Mouse (Mus musculus) liver, embryonic 13.5 days (tissue): Measurements from ENCODE around the gene Lmx1a. TPM values are rescaled to one million over a fixed set of nuclear protein-coding genes. Genes with fewer than 3 reads are reported as not detected.

ENCODE experiments used
- ATAC-seq: fragments of 200-750 bp; cut with Nextera tagmentation; 2 replicates; pipeline ENCODE4 v1.8.0; 2017; ENCODE audit warnings: low read depth, mild to moderate bottlenecking, moderate number of reproducible peaks, moderate library complexity
- DNase-seq: peaks from one replicate; pipeline ENCODE4 v3.0.0; 2022
- H3K27ac ChIP-seq: fragments of 300-500 bp; sonication (generic); 2 replicates; pipeline ENCODE4 v1.5.1; 2015; ENCODE audit warnings: moderate library complexity, mild to moderate bottlenecking, inconsistent platforms
- H3K27me3 ChIP-seq: fragments of 300-500 bp; sonication (generic); 2 replicates; pipeline ENCODE4 v1.6.1; 2015; ENCODE audit warnings: mild to moderate bottlenecking, inconsistent platforms
- H3K36me3 ChIP-seq: fragments of 300-500 bp; sonication (generic); 2 replicates; pipeline ENCODE4 v1.6.1; 2015; ENCODE audit warnings: mild to moderate bottlenecking, inconsistent platforms
- H3K4me1 ChIP-seq: fragments of 300-500 bp; sonication (generic); replicated peaks from 2 replicates; pipeline ENCODE4 v1.6.1; 2015; ENCODE audit warnings: inconsistent platforms
- H3K4me2 ChIP-seq: fragments of 300-500 bp; sonication (generic); 2 replicates; pipeline ENCODE4 v1.6.1; 2015; ENCODE audit warnings: inconsistent platforms, mild to moderate bottlenecking, moderate library complexity
- H3K4me3 ChIP-seq: fragments of 300-500 bp; sonication (generic); replicated peaks from 2 replicates; pipeline ENCODE4 v1.5.1; 2015; ENCODE audit warnings: mild to moderate bottlenecking, inconsistent platforms
- H3K9ac ChIP-seq: fragments of 300-500 bp; sonication (generic); 2 replicates; pipeline ENCODE4 v1.6.1; 2015; ENCODE audit warnings: mild to moderate bottlenecking, inconsistent platforms
- H3K9me3 ChIP-seq: fragments of 300-500 bp; sonication (generic); replicated peaks from 2 replicates; pipeline ENCODE4 v1.6.1; 2016; ENCODE audit warnings: inconsistent platforms
- WGBS: fragments of 180-500 bp; shearing (Covaris S2); methylation state at CpG from one replicate; pipeline ENCODE4 v1.1.7; 2015; ENCODE audit not compliant: insufficient replicate concordance; 5-methylcytosine and 5-hydroxymethylcytosine counted together
- polyA plus RNA-seq: library from polyadenylated mRNA; unstranded; fragments of >200 nt; fragmentation: Nextera tagmentation; extraction: Ambion mirVana; gene quantifications from 2 replicates; pipeline ENCODE4 v1.2.1, GENCODE M21; 2015

Lmx1a gene
- polyA plus RNA-seq, 1 experiment from 2014 or later: 0.35 TPM

DNA sequence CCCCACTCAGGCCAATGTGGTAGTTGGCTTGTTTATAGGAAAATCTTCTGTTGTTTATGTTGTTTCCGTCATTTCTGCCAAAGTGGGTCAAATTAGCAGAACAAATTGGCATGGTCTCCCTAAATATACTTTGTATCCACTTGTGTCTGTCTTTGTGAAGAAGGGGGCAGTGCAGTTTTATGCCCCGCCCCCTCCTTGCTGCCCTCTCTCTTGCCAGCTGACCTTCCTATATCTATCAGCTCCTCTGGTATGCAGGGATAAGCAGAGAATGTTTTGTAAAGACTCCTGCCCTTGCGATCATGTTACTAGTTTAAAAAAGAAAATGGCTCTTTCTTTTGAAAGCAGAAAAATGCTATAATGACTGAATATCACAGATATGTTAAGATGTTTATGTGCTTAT is 101.7 kb downstream of the Lmx1a start:
- no peaks in the 10 kb centered on the region for H3K9me3 ChIP-seq
- H3K9ac ChIP-seq: no peak overlapping the region
- no peak overlapping the region for H3K4me3 ChIP-seq
- H3K27me3 ChIP-seq: no peaks in the 10 kb centered on the region
- ATAC-seq (no peak), DNase-seq (no peak)
- no peak overlapping the region for H3K27ac ChIP-seq
- no peaks in the 10 kb centered on the region for H3K4me1 ChIP-seq
- no peak overlapping the region for H3K4me2 ChIP-seq
- no peaks in the 10 kb centered on the region for H3K36me3 ChIP-seq
- whole genome bisulfite sequencing: 51% methylated on average over 3 of the region's 3 CpGs

DNA sequence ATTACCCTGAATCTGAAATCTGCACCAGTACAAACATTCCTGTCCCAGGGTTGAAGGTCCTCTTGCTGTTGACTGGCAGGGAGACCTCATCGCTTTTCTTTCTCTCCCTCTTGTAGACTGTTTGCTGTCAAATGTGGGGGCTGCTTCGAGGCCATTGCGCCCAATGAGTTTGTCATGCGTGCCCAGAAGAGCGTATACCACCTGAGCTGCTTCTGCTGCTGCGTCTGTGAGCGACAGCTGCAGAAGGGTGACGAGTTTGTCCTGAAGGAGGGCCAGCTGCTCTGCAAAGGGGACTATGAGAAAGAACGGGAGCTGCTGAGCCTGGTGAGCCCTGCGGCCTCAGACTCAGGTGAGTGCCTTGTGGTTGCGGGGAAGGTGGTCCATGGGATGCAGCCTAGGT is 102.2 kb downstream of the Lmx1a start:
- Histone ChIP-seq H3K9ac (no peak overlapping the region), H3K27me3 (no peaks in the 10 kb centered on the region), H3K4me2 (no peak overlapping the region), H3K4me1 (no peaks in the 10 kb centered on the region), H3K27ac (no peak overlapping the region), H3K9me3 (no peaks in the 10 kb centered on the region), H3K4me3 (no peak overlapping the region), H3K36me3 (no peaks in the 10 kb centered on the region)
- 59% methylated on average over 11 of the region's 11 CpGs for WGBS
- DNase-seq (no peak), ATAC-seq (no peak)

DNA sequence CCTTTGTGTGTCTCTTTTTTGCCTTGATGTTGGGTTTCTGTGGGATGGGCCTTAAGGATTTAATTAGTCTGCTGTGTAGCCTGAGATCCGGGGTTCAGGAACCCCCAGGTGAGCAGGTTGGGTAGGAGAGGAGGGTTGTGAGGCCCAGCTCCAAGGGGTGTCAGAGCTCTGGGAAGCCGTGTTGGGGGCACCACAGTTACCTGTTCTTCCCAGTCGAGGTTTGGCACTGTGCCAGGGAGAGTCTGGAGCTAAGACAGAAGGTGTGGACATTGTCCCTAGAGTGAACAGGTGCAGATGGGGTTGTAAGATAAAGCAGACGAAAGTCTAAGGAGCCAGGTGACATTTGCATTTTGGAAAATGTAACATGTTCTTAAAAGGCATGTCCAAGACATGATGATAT is 112.9 kb downstream of the Lmx1a start:
- no peak overlapping the region for H3K4me3 ChIP-seq
- H3K9ac ChIP-seq: no peak overlapping the region
- H3K9me3 ChIP-seq: no peaks in the 10 kb centered on the region
- peaks cover 5% of the 10 kb centered on the region; the same call in 1 of the 2 replicates for H3K4me1 ChIP-seq
- ATAC-seq (no peak), DNase-seq (no peak)
- H3K27me3 ChIP-seq: peaks cover 40% of the 10 kb centered on the region
- WGBS: 21% methylated on average over 4 of the region's 4 CpGs
- no peak overlapping the region for H3K27ac ChIP-seq
- H3K36me3 ChIP-seq: no peaks in the 10 kb centered on the region
- no peak overlapping the region for H3K4me2 ChIP-seq

DNA sequence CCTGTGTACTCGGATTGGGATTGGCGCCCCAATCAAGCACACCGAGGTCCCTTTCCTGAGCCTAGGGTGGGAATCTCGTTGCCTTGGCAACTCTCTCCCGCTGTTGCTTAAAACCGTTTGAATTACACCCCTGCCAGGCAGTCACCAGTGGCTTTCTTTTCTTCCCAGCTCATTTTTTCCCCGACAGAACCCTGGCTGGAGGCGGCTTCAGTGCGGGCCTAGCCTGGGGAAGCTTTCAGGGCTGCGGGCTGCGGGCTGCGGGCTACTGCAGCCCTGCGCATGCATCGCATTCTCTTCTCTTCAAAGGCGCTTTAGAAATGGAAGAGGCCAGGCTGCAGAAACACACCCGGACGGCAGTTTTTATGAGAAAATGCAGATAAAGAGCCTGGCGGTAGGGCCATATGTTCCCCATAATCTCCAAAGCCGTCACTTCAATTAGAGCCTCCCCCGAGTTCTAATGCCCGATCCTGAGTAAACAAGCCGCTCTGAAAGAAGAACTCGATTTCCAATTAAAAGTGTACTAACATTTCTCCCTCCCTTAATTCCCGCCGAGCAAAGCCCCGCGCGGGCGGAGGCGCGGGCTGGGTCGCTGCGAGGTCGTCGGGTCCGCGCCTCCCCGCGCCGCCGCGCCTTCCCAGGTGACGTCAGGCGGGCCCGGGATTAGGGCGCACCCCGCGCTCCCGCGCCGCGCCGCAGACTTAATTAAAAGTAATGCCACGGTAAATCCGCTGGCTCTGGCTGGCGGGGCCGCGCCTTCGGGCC is 113.7 kb downstream of the Lmx1a start:
- Histone ChIP-seq H3K4me1 (peaks cover 5% of the 10 kb centered on the region; the same call in 1 of the 2 replicates), H3K9ac (no peak overlapping the region), H3K9me3 (no peaks in the 10 kb centered on the region), H3K4me2 (peak overlapping the region; percentile 60), H3K27me3 (peaks cover 40% of the 10 kb centered on the region), H3K27ac (no peak overlapping the region), H3K4me3 (peak overlapping the region; percentile 43), H3K36me3 (no peaks in the 10 kb centered on the region)
- DNase-seq (no peak), ATAC-seq (no peak)
- 3% methylated on average over 47 of the region's 59 CpGs for WGBS

DNA sequence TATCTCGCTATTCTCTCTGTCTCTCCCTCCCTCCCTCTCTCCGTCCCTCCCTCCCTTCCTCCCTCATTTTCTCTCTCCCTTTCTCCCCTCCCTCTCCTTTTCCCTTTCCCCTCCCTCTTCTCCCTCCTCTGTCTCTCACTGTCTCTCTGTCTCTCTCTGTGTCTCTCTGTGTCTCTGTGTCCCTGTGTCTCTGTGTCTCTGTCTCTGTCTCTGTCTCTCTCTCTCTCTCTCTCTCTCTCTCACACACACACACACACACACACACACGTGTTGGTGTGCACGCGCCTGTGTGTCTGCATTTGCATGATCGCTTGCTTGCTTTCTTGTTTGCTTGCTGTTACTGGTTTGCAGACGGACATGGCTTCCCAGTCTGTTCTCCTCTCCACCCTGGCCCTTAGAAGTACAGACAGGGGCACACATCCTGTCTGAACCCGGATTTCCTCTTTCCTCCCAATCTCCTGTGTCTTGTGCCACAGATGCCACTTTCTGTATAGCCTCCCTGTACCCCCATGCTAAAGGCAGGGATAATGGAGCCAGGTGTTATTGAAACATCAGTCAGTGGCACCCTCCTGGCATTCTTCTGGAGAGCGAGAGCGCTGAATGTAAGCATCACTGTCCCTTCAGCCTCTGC is 114.4 kb downstream of the Lmx1a start:
- H3K4me3 ChIP-seq: peak overlapping the region; percentile 43; the same call in 1 of the 2 replicates
- ATAC-seq (no peak), DNase-seq (no peak)
- H3K27ac ChIP-seq: no peak overlapping the region
- peaks cover 40% of the 10 kb centered on the region for H3K27me3 ChIP-seq
- H3K9ac ChIP-seq: no peak overlapping the region
- H3K4me2 ChIP-seq: peak overlapping the region; percentile 60
- 19% methylated on average over 10 of the region's 10 CpGs for WGBS
- H3K4me1 ChIP-seq: peaks cover 5% of the 10 kb centered on the region; the same call in 1 of the 2 replicates
- no peaks in the 10 kb centered on the region for H3K9me3 ChIP-seq
- H3K36me3 ChIP-seq: no peaks in the 10 kb centered on the region

DNA sequence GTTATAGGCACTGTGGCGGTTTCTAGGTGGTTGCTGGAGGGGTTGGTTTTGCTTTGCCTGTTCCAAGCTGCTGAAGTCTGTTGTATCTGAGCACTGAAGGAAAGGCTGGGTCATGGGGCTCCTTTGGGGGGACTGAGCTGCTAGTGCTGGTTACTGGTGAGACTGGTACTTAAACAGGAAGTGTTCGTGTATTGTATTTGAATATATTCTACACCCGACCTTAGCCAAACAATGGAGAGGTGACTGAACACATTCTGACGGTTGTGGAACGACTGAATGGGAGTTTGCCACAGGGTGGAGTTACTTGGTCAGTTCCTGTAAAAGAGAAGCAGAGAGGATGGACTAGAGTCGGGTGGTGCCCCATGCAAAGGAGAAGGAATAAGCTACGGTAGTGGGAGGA is 115.8 kb downstream of the Lmx1a start:
- Histone ChIP-seq H3K27ac (no peak overlapping the region), H3K9ac (no peak overlapping the region), H3K9me3 (no peaks in the 10 kb centered on the region), H3K36me3 (no peaks in the 10 kb centered on the region), H3K27me3 (peaks cover 40% of the 10 kb centered on the region), H3K4me3 (no peak overlapping the region), H3K4me1 (peaks cover 5% of the 10 kb centered on the region; the same call in 1 of the 2 replicates), H3K4me2 (no peak overlapping the region)
- DNase-seq (no peak), ATAC-seq (no peak)
- WGBS: 35% methylated on average over 7 of the region's 7 CpGs

DNA sequence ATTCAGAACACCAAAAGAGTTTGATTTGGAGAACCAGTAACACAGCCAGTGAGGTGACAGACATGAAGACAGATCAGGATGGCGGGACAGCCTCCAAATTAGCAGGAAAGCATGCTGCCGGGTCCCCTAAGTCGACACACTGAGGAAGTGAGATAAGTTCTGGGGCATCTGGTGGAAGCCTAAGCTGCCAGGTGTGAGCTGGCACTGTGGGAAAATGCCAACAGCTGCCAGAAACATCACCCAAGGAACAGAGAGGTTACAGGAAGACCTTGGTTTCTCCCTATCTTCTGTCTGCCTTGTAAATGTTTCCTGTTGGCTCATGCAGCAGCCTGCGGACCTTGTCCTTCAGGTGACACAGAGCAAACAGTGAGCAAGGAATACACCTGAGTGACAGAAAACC is 122.1 kb downstream of the Lmx1a start:
- DNase-seq (no peak), ATAC-seq (no peak)
- 47% methylated on average over 4 of the region's 4 CpGs for WGBS
- no peak overlapping the region for H3K4me2 ChIP-seq
- H3K27ac ChIP-seq: no peak overlapping the region
- H3K4me3 ChIP-seq: no peak overlapping the region
- no peaks in the 10 kb centered on the region for H3K4me1 ChIP-seq
- H3K36me3 ChIP-seq: no peaks in the 10 kb centered on the region
- H3K9me3 ChIP-seq: no peaks in the 10 kb centered on the region
- H3K27me3 ChIP-seq: no peaks in the 10 kb centered on the region
- H3K9ac ChIP-seq: no peak overlapping the region

DNA sequence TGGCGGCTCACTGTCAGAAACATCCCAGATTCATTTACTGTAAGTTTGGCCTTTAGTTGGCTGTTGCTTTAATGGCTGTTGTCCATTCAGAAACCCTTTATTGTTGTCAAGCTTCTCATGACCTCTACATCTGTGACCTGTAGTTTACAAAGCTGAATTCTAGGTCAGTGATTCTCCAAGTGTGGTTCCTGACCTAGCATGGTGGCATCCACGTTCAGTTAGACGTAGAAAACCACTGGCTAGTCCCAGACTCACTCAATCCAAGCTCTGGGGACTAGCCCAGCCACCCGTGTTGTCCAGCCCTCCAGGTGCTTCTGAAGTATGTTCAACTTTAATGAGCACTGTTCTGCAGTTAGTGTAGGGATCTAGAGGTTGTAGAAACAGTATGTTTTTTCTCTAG is 126.1 kb downstream of the Lmx1a start:
- ATAC-seq: no peak
- H3K9me3 ChIP-seq: no peaks in the 10 kb centered on the region
- H3K4me1 ChIP-seq: no peaks in the 10 kb centered on the region
- H3K4me3 ChIP-seq: no peak overlapping the region
- no peak overlapping the region for H3K9ac ChIP-seq
- no peak overlapping the region for H3K4me2 ChIP-seq
- WGBS: 49% methylated on average over 4 of the region's 4 CpGs
- no peaks in the 10 kb centered on the region for H3K36me3 ChIP-seq
- no peak overlapping the region for H3K27ac ChIP-seq
- DNase-seq: no peak
- no peaks in the 10 kb centered on the region for H3K27me3 ChIP-seq

DNA sequence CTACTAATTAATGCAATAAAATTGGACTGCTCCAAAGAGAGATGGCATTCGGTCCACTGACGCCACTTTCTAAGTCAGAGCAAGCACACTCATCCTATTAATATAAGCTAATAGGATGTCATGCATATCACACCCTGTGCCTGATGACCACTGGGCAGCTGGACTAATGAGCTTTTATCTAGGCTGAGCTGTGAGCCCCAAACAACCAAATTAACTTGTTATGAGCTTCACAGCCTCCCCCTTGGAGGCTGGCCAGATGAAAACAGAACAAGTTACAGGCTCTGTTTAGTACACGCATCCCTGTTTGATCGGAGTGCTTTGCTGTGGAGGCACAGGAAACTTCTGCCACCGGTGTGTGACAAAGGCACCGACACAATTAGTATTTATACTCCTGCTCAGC is 128.0 kb downstream of the Lmx1a start:
- DNase-seq (no peak), ATAC-seq (no peak)
- no peak overlapping the region for H3K9ac ChIP-seq
- 49% methylated on average over 6 of the region's 6 CpGs for WGBS
- no peaks in the 10 kb centered on the region for H3K27me3 ChIP-seq
- no peaks in the 10 kb centered on the region for H3K36me3 ChIP-seq
- H3K4me2 ChIP-seq: no peak overlapping the region
- H3K4me3 ChIP-seq: no peak overlapping the region
- H3K4me1 ChIP-seq: no peaks in the 10 kb centered on the region
- no peak overlapping the region for H3K27ac ChIP-seq
- H3K9me3 ChIP-seq: no peaks in the 10 kb centered on the region

DNA sequence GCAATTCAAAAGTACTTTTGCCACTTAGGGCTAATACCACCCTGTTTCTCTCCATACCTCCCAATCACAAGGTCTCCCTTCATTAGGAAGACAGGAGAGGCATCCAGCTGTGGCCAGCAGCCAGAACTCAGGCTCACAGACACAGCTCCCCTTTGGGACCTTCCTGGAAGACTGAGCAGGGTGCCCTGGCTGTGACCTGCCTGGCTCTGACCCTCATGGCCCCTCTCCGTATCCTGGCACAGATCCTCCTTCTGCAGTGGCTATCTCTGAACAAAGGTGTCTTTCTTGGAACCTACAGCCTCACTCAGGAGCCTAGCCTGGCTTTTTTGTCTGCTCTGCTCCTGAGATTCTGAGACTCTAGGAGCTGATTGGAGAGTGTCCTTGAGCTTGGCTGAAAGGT is 128.6 kb downstream of the Lmx1a start:
- no peaks in the 10 kb centered on the region for H3K27me3 ChIP-seq
- 52% methylated on average over 1 of the region's 1 CpGs for WGBS
- H3K36me3 ChIP-seq: no peaks in the 10 kb centered on the region
- no peak overlapping the region for H3K4me3 ChIP-seq
- H3K9ac ChIP-seq: no peak overlapping the region
- no peaks in the 10 kb centered on the region for H3K9me3 ChIP-seq
- H3K27ac ChIP-seq: no peak overlapping the region
- DNase-seq (no peak), ATAC-seq (no peak)
- H3K4me2 ChIP-seq: no peak overlapping the region
- no peaks in the 10 kb centered on the region for H3K4me1 ChIP-seq

DNA sequence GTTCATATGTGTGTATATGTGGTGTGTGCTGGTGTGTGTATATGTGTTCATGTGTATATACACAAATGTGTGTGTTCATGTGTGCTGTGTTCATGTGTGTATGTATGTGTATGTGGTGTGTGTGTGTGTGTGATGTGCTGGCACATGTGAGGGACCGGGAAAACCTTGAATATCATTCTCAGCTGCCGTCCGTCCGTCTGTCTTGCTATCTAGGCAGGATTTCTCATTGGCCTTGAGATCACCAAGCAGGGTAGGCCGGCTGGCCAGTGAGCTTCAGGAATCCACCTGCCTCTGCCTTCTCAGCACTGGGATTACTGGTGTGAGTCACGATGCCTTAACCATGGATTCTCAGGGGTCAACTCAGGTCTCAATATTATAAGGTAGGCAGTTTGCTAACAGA is 131.0 kb downstream of the Lmx1a start:
- no peaks in the 10 kb centered on the region for H3K27me3 ChIP-seq
- H3K9ac ChIP-seq: no peak overlapping the region
- H3K4me2 ChIP-seq: no peak overlapping the region
- 72% methylated on average over 6 of the region's 6 CpGs for WGBS
- no peaks in the 10 kb centered on the region for H3K36me3 ChIP-seq
- H3K27ac ChIP-seq: no peak overlapping the region
- DNase-seq (no peak), ATAC-seq (no peak)
- no peaks in the 10 kb centered on the region for H3K9me3 ChIP-seq
- H3K4me1 ChIP-seq: no peaks in the 10 kb centered on the region
- H3K4me3 ChIP-seq: no peak overlapping the region

DNA sequence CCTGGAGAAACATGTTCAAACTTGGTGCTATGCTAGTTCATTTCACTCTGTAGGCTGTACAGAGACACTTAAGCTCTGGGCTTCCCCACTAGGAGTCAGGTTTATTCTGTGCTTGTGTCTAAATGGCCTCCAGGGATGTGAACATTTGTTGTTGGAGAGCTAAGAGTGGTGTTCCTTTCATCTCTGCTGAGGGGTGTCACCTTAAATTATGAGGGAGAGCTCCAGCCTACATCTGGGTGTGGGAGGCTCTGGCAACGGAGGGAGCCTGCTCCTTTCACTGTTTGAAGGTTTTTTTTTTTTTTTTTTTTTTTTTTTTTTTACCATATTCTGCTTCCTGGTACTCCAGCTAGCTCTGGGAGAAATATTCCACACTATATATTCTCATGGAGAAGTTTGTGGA is 132.1 kb downstream of the Lmx1a start:
- Histone ChIP-seq H3K9ac (no peak overlapping the region), H3K4me1 (no peaks in the 10 kb centered on the region), H3K27ac (no peak overlapping the region), H3K27me3 (no peaks in the 10 kb centered on the region), H3K9me3 (no peaks in the 10 kb centered on the region), H3K4me2 (no peak overlapping the region), H3K4me3 (no peak overlapping the region), H3K36me3 (no peaks in the 10 kb centered on the region)
- ATAC-seq: no peak
- DNase-seq: no peak
- 42% methylated on average over 1 of the region's 1 CpGs for WGBS
